Mouse (Mus musculus) right cerebral cortex, postnatal 4 days (tissue): ENCODE data around the gene Polr2e.

Experiments used
- DNase-seq: peaks from one replicate; pipeline ENCODE4 v3.0.0-alpha.2; 2022

The Polr2e gene

DNA sequence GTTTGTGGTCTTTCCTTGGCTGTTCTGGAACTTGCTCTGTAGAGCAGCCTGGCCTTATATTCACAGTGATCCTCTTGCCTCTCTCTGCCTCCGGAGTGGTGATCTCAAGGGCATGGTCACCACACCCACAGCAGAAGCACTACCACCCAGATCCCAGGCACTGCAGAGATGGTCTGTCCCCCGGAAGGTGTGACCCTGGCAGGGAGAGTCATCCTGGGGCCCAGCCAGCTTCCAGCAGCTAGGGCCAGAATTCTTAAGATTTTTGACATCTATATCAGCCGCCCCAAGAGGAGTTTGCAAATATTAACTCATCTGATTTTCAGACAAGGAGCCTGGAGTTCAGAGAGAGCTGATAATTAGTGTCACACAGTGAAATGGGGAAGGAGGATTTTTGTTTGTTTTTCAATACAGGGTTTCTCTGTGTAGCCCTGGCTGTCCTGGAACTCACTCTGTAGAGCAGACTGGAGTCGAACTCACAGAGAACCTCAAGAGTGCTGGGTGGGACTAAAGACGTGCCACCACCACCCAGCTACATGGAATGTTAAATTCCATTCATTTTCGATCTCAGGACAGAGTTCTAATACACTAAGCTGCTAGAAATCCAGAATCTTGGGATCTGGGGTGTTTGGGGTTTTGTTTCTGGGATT lies 53.2 kb downstream of the Polr2e start:
- DNase-seq, result no peak
